Mouse (Mus musculus): ENCODE data around the gene Stim1. TPM values are rescaled to one million over a fixed set of nuclear protein-coding genes. Genes with fewer than 3 reads are reported as not detected.
"Not testable (repeated sequence)": the region's sequence is repeated elsewhere in the genome, so short reads cannot be mapped to it uniquely, and the experiment has no call there.

The Stim1 gene
- polyA plus RNA-seq, 1 experiment: 21.6 TPM

GRCm38 (mm10) chr7:102248691-102249404 lies 18.8 kb upstream of the Stim1 start:
- DNase-seq (ENCODE audit: low read depth, low spot score): no peak
- 6% methylated on average over 16 of the region's 16 CpGs for WGBS

DNA sequence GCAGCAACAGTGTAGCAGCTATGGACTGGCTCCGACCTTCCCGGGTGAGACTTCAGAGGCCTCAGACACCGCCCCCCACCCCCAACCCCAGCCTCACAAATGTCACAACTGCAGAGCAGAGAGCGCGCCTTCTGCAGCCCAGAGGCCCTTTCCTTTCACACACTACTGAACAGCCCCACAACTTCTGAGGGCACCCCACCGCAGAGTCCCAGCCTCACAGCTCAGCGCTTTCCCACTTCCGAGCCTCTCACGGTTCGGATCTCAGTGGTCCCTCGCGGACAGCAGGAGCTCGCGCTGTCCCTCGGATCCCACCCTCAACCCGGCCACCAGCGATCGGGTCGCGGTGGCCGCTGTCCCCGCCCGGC lies 18.1 kb upstream of the Stim1 start:
- under 1% methylated on average over 23 of the region's 23 CpGs for WGBS

DNA sequence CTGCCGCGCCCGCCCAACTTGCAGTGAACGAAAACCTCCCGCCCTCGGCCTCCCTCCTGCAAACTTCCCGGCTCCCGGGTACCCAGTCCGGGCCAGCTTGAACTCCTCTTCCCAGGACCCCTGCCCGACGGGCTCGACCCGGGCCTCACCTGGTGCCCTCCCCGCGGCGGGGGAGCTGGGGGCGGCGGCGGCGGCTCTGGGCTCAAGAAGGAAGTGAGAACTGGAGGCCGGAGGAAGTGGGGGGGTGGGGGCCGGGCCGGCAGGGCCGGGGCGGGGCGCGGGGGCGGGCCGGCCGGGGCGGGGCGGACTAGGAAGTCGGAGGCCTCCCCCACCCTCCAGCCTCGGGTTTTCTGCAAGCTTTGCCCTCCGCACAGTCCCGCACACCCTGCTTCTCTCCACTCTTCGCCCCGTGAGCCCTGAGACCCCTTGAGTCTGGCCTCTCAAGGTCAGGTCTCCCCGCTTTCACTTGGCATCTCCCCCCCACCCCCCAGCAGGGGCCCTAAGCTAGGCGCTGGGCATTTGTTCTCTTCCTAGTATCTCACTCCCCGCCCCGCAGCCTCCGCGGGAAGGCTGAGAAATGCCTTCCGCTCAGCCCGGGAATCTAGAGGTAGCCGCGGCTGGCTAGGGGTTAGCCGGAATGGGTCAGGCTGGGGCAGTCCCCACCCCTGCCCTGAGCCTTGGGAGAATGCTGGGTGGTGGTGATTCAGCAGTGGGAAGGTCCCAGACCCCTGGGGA lies 17.5 kb upstream of the Stim1 start:
- under 1% methylated on average over 42 of the region's 49 CpGs for WGBS
- DNase-seq (ENCODE audit: low read depth, low spot score): no peak

More for the DNA sequence above, 18.1 kb upstream of the Stim1 start:
- no peak for DNase-seq (ENCODE audit: low read depth, low spot score)

GRCm38 (mm10) chr7:102250631-102251214 lies 16.9 kb upstream of the Stim1 start:
- WGBS: under 1% methylated on average over 33 of the region's 33 CpGs
- DNase-seq (ENCODE audit: low read depth, low spot score): peak; percentile 75

- no peak for DNase-seq (ENCODE audit: low read depth, low spot score)
- WGBS: 88% methylated on average over 1 of the region's 1 CpGs
Measured at GRCm38 (mm10) chr7:102253631-102254030, 14.0 kb upstream of the Stim1 start.

DNA sequence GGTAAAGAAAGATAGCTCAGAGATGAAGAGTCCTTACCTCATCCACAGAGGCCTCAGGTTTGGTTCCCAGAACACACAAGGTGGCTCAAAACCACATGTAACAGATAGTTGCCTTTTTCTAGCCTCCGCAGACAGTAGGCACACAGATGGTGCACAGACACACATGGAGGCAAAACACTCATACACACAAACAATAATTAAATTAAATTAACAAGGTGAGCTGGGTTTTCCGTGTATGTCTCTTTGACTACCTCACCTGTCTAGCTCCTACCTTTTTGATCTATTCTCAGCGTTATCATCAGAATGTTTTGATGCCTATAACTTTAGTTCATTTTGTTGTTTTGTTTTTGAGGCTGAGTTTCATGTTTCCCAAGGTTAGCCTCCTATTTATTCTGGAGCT lies 11.7 kb upstream of the Stim1 start, which contains the start of gene Rhog:
Gene Rhog (minus strand): TSS at position 101 of the 400 bp plus-strand sequence.
- WGBS: 80% methylated on average over 3 of the region's 3 CpGs
- DNase-seq (ENCODE audit: low read depth, low spot score): no peak

GRCm38 (mm10) chr7:102256636-102257035 lies 11.0 kb upstream of the Stim1 start:
- WGBS: 83% methylated on average over 3 of the region's 3 CpGs
- no peak for DNase-seq (ENCODE audit: low read depth, low spot score)

DNA sequence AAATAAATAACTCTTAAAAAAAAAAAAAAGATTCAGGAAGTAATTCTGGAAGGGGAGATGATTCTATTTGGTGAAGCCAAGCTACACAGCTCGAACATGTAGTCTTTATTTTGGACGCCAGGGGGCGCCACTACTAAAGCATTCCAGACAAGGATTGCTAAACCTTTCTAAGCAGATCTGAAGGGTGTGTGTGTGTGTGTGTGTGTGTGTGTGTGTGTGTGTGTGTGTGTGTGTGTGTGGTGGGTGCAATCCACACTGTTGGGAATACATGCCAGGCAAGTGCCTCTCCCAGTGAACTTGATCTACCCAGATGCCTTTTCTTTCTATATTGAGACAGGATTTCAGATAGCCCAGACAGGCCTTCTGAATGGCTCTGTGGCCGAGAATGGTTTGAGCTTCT lies 9.4 kb upstream of the Stim1 start:
- DNase-seq (ENCODE audit: low read depth, low spot score): no peak
- 20% methylated on average over 4 of the region's 4 CpGs for WGBS

DNA sequence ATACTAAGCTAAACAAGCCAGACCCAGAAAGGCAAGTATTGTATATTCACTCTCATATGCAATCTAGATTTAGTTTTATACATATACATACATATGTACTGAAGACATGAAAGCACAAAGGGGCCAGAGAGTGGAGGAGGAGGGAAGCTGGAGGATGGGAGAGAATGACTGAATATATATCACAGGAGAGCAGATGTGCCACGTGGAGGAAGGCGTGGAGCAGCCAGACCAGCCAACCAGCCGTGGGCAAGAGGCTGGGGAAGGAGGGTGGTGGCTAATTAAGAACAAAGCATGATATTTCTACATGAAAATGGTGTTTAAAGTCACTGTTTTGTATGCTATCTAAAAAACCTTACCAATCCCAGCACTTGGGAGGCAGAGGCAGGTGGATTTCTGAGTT lies 8.9 kb upstream of the Stim1 start:
- WGBS: 42% methylated on average over 3 of the region's 3 CpGs
- no peak for DNase-seq (ENCODE audit: low read depth, low spot score)

GRCm38 (mm10) chr7:102259716-102260479 lies 7.7 kb upstream of the Stim1 start:
- WGBS: 79% methylated on average over 10 of the region's 10 CpGs
- no peak for DNase-seq (ENCODE audit: low read depth, low spot score)

- WGBS: 78% methylated on average over 1 of the region's 1 CpGs
- no peak for DNase-seq (ENCODE audit: low read depth, low spot score)
Measured at GRCm38 (mm10) chr7:102260518-102260917, 7.1 kb upstream of the Stim1 start.

GRCm38 (mm10) chr7:102263020-102263419 lies 4.6 kb upstream of the Stim1 start:
- WGBS: 99% methylated on average over 2 of the region's 2 CpGs
- DNase-seq (ENCODE audit: low read depth, low spot score): no peak

DNA sequence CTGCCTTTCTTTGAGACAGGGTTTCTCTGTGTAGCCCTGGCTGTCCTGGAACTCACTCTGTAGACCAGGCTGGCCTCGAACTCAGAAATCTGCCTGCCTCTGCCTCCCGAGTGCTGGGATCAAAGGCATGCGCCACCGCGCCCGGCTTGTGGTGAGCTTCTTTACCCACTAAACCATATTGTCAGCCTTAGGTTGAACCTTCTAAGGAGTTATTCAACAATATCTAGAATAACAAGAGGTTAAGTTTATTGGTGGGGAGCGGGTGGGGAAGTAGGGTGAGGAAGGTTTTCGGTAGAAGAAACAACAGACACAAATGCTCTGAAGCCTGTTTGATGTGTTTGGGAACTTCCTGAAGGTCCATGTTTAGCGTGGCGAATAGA lies 1.6 kb upstream of the Stim1 start:
- WGBS: 85% methylated on average over 10 of the region's 10 CpGs
- DNase-seq (ENCODE audit: low read depth, low spot score): not testable (repeated sequence)

DNA sequence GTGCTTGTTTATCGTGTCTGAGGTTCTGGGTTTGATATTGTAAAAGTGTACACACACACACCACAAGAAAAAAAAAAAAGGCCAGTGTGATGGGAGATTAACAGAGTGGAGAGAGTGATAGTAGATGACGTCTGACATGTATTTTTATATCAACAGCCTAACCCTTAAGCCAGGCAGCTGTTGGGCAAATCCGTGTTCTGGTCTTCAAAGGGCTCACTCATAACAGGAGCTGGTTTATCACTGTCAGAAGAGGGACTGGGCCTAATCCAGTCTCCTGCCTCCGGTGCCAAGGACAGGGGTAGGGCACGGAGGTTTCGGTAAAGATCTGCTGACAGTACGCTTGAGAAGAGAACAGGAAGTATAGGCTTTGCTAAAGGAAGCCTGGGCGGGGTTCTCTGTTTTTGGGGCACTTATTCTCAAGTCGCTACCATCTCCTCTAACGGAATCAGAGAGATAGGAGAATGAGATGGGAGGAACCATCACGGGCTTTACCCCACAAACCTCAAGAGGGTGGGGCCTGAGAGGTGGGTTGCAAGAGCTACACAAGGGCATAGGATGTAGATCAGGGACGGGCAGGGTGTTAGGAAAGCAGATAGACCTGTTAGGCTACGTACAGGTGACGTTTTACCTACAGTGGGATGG lies 1.1 kb upstream of the Stim1 start:
- WGBS: 22% methylated on average over 14 of the region's 14 CpGs
- DNase-seq (ENCODE audit: low read depth, low spot score): no peak

GRCm38 (mm10) chr7:102267113-102267579 lies 460 bp upstream of the Stim1 start:
- under 1% methylated on average over 34 of the region's 34 CpGs for WGBS
- peak; percentile 75 for DNase-seq (ENCODE audit: low read depth, low spot score)

DNA sequence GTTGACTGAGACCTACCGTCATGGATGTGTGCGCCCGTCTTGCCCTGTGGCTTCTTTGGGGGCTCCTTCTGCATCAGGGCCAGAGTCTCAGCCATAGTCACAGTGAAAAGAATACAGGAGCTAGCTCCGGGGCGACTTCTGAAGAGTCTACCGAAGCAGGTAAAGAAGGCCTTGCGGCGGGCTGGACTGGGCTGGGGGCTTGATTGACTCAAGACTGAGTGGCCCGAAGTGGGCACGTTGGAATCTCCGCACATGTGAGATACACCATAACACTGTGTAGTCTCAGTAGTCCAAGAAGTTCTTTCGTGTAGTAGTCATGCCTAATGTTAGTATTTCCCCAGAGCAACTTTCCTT lies 766 bp downstream of the Stim1 start:
- no peak for DNase-seq (ENCODE audit: low read depth, low spot score)
- WGBS: 3% methylated on average over 12 of the region's 12 CpGs

DNA sequence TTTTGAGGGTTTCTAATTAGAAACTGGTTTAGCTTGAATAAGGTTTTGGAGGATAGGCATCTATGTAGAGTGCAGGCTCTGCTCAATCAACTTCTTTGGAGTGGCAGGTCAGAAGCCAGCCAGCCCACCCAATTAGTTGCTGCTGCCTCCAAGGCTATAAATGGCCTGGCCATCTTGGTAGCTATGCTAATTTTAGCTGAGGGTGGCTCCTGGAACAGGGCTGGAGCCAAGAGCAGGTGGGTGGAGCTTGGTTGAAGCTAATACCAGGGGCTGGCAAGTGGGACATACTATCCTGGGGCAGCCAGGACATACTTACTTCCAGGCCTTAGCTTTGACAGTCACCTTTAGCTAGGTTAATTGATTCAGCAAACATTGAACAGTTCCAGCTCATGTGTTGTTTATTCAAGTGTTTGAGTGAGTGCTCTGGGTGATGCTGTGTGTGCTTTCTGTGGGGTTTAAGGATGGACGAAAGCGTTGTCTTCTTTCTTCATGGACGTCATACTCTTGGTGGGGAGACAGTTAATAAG lies 4.9 kb downstream of the Stim1 start:
- no peak for DNase-seq (ENCODE audit: low read depth, low spot score)
- WGBS: 63% methylated on average over 3 of the region's 3 CpGs

GRCm38 (mm10) chr7:102281403-102281802 lies 13.8 kb downstream of the Stim1 start:
- 100% methylated on average over 1 of the region's 1 CpGs for WGBS
- DNase-seq (ENCODE audit: low read depth, low spot score): no peak

DNA sequence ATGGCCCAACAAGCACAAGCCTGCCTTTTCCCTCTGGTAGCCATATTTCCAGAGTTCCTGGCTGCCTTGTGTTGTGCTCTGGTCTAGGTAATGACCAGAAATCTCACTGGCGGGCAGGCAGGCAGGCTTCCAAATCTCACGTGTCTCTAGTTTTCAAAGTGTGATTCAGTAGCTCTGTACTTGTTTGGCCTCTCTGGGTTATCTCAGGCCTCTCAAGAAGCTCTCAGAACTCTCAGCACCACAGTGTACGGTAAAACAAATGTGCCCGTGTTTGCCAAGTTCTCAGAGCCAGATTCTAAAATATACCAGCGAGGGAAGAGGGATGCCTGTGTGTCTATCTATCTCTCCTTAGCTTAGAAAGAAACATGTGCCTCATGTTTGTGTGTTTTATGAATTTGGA lies 14.7 kb downstream of the Stim1 start:
- WGBS: 26% methylated on average over 5 of the region's 5 CpGs
- no peak for DNase-seq (ENCODE audit: low read depth, low spot score)
